Mouse (Mus musculus) lung, embryonic 14.5 days (tissue): ENCODE results near the gene Hmg20b. TPM values are rescaled to one million over a fixed set of nuclear protein-coding genes. Genes with fewer than 3 reads are reported as not detected.

ENCODE experiments used
- ATAC-seq: fragments of 200-750 bp; cut with Nextera tagmentation; 2 replicates; pipeline ENCODE4 v1.8.0; 2017; ENCODE audit warnings: mild to moderate bottlenecking, moderate TSS enrichment, moderate library complexity; ENCODE audit not compliant: insufficient read depth
- DNase-seq: peaks from one replicate; pipeline ENCODE4 v3.0.0-alpha.2; 2015
- H3K27ac ChIP-seq: fragments of 300-500 bp; sonication (generic); 2 replicates; pipeline ENCODE4 v1.5.1; 2014; ENCODE audit warnings: low read depth, mild to moderate bottlenecking, moderate library complexity
- H3K27me3 ChIP-seq: fragments of 300-500 bp; sonication (generic); 2 replicates; pipeline ENCODE4 v1.6.1; 2014; ENCODE audit warnings: low read length, control low read depth; ENCODE audit not compliant: insufficient read depth
- H3K36me3 ChIP-seq: fragments of 300-500 bp; sonication (generic); 2 replicates; pipeline ENCODE4 v1.6.1; 2014; ENCODE audit warnings: control low read depth; ENCODE audit not compliant: insufficient read depth
- H3K4me1 ChIP-seq: fragments of 300-500 bp; sonication (generic); 2 replicates; pipeline ENCODE4 v1.6.1; 2014; ENCODE audit warnings: antibody characterized with exemption, control low read depth; ENCODE audit not compliant: insufficient read depth
- H3K4me2 ChIP-seq: fragments of 300-500 bp; sonication (generic); 2 replicates; pipeline ENCODE4 v1.6.1; 2014; ENCODE audit warnings: mild to moderate bottlenecking
- H3K4me3 ChIP-seq: fragments of 300-500 bp; sonication (generic); 2 replicates; pipeline ENCODE4 v1.5.1; 2014; ENCODE audit warnings: low read depth, low read length
- H3K9ac ChIP-seq: fragments of 300-500 bp; sonication (generic); 2 replicates; pipeline ENCODE4 v1.6.1; 2014
- H3K9me3 ChIP-seq: fragments of 300-500 bp; sonication (generic); 2 replicates; pipeline ENCODE4 v1.6.1; 2016; ENCODE audit warnings: low read depth, low read length, control low read depth
- CTCF ChIP-seq: IDR thresholded peaks from 2 replicates; pipeline ENCODE4 v1.5.1; 2016; ENCODE audit warnings: antibody characterized with exemption, low read depth
- WGBS: fragments of 180-500 bp; shearing (Covaris S2); extraction: QIAGEN DNeasy Blood & Tissue Kit; methylation state at CpG from one replicate; pipeline ENCODE4 v1.1.7; 2014; 5-methylcytosine and 5-hydroxymethylcytosine counted together
- polyA plus RNA-seq: library from polyadenylated mRNA; unstranded; fragments of >200 nt; fragmentation: Nextera tagmentation; extraction: Ambion mirVana; gene quantifications from 2 replicates; pipeline ENCODE4 v1.2.1, GENCODE M21; 2014

The Hmg20b gene
- polyA plus RNA-seq, 1 experiment from 2014 or later, result 105 TPM

DNA sequence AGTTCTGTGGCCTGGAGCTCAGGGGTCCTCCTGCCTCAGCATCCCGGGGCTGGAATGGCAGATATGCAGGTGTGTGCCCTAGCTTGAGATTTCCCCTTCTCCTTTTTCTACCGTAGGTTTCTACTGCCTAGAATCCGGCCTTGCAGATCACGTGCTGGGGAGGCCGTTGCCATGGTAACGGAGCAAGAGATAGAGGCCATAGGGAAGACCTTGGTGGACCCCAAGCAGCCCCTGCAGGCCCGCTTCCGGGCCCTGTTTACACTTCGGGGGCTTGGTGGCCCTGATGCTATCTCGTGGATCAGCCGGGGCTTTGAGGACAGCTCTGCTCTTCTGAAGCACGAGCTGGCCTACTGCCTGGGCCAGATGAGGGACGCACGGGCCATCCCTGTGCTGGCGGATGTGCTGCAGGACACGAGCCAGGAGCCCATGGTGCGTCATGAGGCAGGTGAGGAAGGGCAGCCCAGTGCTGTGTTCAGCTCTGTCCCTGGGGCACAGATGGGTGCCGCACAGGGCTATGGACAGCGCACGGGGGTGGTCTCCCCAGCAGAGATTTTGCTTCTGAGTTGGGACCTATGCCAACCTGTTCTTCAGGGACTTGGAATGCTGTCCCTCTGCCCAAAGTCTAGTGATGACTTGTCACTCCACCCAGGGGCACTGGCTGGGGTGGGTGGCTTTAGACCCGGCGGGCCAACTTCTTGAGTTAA is 35.5 kb upstream of the Hmg20b start:
- WGBS, result 64% methylated on average over 22 of the region's 22 CpGs
- DNase-seq (no peak), ATAC-seq (no peak)
- peaks cover 35% of the 10 kb centered on the region for H3K36me3 ChIP-seq
- H3K27ac ChIP-seq, result no peak overlapping the region
- TF ChIP-seq CTCF, result no peak
- H3K9ac ChIP-seq, result 0 out of 2 replicates have a peak overlapping the region, but pooled peaks have one; percentile 84
- no peaks in the 10 kb centered on the region for H3K9me3 ChIP-seq
- H3K27me3 ChIP-seq, result no peaks in the 10 kb centered on the region
- peak overlapping the region; percentile 92 for H3K4me2 ChIP-seq
- no peaks in the 10 kb centered on the region; the same call in 1 of the 2 replicates for H3K4me1 ChIP-seq
- peak overlapping the region; percentile 97 for H3K4me3 ChIP-seq

DNA sequence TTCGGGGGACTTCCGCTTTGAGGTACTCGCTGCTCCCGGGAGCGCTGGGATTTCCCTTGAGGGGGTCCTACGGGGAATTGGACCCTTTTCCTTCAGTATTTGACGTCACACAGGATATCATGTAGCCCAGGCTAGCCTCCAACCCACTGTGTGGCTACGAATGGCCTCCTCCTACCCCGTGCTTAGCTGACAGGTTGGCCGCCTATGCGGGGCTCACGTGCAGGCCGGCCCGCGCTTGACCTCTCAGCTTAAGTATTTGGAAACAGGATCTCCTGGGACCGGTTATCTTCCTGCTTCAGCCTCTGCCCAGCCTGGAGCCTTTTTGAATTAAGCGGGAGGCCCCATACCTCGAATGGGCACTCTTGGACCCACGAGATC is 34.3 kb upstream of the Hmg20b start:
- TF ChIP-seq CTCF, result no peak
- under 1% methylated on average over 19 of the region's 19 CpGs for WGBS
- peak; percentile 22; the same call in 1 of the 2 replicates for ATAC-seq
- H3K4me2 ChIP-seq, result peak overlapping the region; percentile 92
- H3K9me3 ChIP-seq, result no peaks in the 10 kb centered on the region
- DNase-seq, result no peak
- peaks cover 35% of the 10 kb centered on the region for H3K36me3 ChIP-seq
- H3K4me1 ChIP-seq, result no peaks in the 10 kb centered on the region; the same call in 1 of the 2 replicates
- H3K27me3 ChIP-seq, result no peaks in the 10 kb centered on the region
- peak overlapping the region; percentile 97 for H3K4me3 ChIP-seq
- peak overlapping the region; percentile 84 for H3K27ac ChIP-seq
- H3K9ac ChIP-seq, result peak overlapping the region; percentile 84

DNA sequence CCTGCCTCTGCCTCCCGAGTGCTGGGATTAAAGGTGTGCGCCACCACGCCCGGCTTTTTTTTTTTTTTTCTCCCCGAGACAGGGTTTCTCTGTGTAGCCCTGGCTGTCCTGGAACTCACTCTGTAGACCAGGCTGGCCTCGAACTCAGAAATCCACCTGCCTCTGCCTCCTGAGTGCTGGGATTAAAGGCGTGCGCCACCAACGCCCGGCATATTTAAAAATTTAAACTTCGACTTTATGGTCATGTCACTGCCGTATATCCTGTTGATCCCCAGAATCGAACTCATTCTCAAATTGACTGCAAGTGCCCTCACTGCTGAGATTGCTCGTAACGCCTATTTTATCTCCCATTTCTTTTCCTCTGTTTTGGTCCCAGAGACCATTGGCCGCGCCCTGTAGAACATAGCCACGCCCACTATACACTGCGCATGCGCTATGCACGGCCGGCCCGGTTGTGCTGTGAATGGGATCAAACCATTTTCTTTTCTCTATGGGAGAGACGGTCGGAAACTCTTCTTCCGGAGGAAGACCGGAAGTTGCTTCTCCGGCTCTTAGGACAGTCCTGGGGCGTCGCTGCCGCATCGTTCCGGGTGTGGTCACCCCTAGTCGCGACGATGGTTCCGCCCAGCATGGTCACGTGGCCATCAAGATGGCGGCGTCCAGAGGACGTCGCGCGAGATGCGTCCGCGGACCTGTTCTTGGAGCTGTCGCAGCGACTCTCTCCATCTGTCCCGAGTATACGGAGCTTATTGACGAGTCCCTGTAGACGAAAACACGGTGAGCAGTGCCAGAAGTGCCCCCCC is 33.7 kb upstream of the Hmg20b start, which contains the start of the genes Dohh and Gm48551:
Gene Dohh, plus strand, starts transcription at position 627 of the 803 bp plus-strand sequence.
Gene Gm48551, plus strand, starts transcription at position 665 of the 803 bp plus-strand sequence.
- Histone ChIP-seq H3K36me3 (peaks cover 35% of the 10 kb centered on the region), H3K27ac (peak within 1 kb of the TSS; percentile 84), H3K9me3 (no peaks in the 10 kb centered on the region), H3K4me3 (peak within 1 kb of the TSS; percentile 97), H3K27me3 (no peaks in the 10 kb centered on the region), H3K4me1 (no peaks in the 10 kb centered on the region; the same call in 1 of the 2 replicates), H3K4me2 (peak within 1 kb of the TSS; percentile 92), H3K9ac (peak within 1 kb of the TSS; percentile 84)
- 4% methylated on average over 50 of the region's 54 CpGs for WGBS
- no peak for TF ChIP-seq CTCF
- ATAC-seq (peak; percentile 96), DNase-seq (peak; percentile 100)

DNA sequence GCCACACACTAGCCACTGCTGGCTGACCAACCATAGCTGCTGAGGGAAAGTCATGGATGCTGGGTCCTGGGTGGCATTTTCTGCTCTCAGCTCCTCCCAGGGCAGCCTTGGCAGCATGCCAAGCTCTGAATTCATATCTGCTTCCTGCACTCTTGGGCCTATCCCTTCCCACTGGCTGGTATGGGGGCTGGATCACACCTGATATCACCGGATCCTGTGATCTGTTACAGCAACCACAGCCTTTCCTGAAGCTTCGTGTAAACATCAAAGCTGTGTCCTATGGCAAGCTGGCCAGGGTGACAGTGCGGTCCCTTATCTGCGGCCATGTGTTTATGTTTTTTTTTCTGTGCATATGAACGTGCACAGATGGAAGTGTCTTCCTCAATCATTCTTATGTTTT is 31.8 kb upstream of the Hmg20b start:
- no peak overlapping the region for H3K4me3 ChIP-seq
- no peaks in the 10 kb centered on the region for H3K27me3 ChIP-seq
- WGBS, result 40% methylated on average over 5 of the region's 5 CpGs
- 0 out of 2 replicates have a peak overlapping the region, but pooled peaks have one; percentile 20 for H3K9ac ChIP-seq
- ATAC-seq, result no peak
- DNase-seq, result peak; percentile 73
- no peaks in the 10 kb centered on the region for H3K9me3 ChIP-seq
- no peak overlapping the region for H3K4me2 ChIP-seq
- peaks cover 2% of the 10 kb centered on the region for H3K4me1 ChIP-seq
- no peak for TF ChIP-seq CTCF
- H3K36me3 ChIP-seq, result peaks cover 15% of the 10 kb centered on the region
- H3K27ac ChIP-seq, result peak overlapping the region; percentile 80

DNA sequence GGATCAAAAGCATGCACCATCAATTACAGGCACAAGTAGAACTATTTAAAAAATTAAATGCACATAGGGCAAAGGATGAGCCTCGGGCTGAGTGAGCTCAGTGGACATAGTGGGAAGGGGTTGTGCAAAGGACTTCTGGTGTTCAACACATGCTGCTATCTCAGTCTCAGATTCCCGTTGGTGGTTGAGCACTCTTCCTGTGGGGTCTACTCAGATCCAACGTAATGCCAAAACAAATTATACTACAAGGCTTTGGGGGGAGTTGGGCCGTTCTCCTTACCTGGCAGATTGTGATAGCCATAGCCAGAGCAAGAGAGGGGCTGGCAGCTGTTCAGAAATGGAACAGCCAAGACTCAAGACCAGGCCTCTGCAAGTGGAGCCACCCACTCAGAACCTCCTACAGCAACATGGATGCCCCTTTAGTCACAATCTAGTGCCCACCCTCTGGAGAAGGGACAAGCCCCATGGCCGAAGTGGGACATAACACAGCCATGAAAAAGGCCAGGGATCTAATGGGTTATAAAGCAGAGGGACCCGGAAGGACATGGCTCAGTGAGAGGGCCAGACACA is 29.6 kb upstream of the Hmg20b start:
- 86% methylated on average over 6 of the region's 6 CpGs for WGBS
- no peaks in the 10 kb centered on the region for H3K9me3 ChIP-seq
- no peaks in the 10 kb centered on the region for H3K27me3 ChIP-seq
- H3K36me3 ChIP-seq, result peaks cover 17% of the 10 kb centered on the region
- H3K4me2 ChIP-seq, result no peak overlapping the region
- DNase-seq (no peak), ATAC-seq (no peak)
- H3K9ac ChIP-seq, result no peak overlapping the region
- no peak for TF ChIP-seq CTCF
- no peak overlapping the region for H3K4me3 ChIP-seq
- H3K27ac ChIP-seq, result no peak overlapping the region
- peaks cover 9% of the 10 kb centered on the region for H3K4me1 ChIP-seq

DNA sequence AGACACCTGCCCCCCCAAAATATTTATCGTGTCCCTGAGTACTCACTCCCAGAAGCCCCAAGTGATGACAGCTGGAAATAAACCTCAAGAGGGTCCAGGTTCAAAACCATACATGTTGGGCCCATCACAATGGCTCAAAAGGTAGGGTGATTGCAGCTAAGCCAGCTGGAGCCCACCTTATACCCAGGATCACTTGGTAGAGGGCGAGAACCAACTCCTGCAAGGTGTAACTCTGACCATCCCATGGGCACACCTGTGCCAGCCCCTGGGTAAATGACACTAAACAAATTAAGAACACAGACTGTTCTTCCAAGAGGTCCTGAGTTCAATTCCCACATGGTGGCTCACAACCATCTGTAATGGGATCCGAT is 28.9 kb upstream of the Hmg20b start:
- peaks cover 24% of the 10 kb centered on the region for H3K36me3 ChIP-seq
- H3K4me2 ChIP-seq, result peak overlapping the region; percentile 71
- DNase-seq, result no peak
- H3K9me3 ChIP-seq, result no peaks in the 10 kb centered on the region
- H3K27me3 ChIP-seq, result no peaks in the 10 kb centered on the region
- ATAC-seq, result 0 out of 2 replicates have a peak, but pooled peaks have one; percentile 1
- peak overlapping the region; percentile 71 for H3K27ac ChIP-seq
- no peak for TF ChIP-seq CTCF
- WGBS, result 53% methylated on average over 3 of the region's 3 CpGs
- H3K4me1 ChIP-seq, result peaks cover 9% of the 10 kb centered on the region
- peak overlapping the region; percentile 61 for H3K9ac ChIP-seq
- H3K4me3 ChIP-seq, result peak overlapping the region; percentile 89
